Mouse (Mus musculus) gastrocnemius, postnatal 4 days (tissue): ENCODE results near the gene Nos1ap. TPM values are rescaled to one million over a fixed set of nuclear protein-coding genes. Genes with fewer than 3 reads are reported as not detected.

ENCODE experiments used
- DNase-seq, 2 experiments: peaks; one replicate each; pipeline ENCODE4 v3.0.0; 2021 to 2022; ENCODE audit warnings: low spot score in 2 of 2, mixed read lengths in 2 of 2
- total RNA-seq, 2 experiments: library from RNA; stranded (reverse); gene quantifications; 2 replicates each; pipeline ENCODE4 v1.2.3; 2021

The Nos1ap gene
- total RNA-seq, 2 experiments from 2014 or later: 4.8 to 4.9 TPM

DNA sequence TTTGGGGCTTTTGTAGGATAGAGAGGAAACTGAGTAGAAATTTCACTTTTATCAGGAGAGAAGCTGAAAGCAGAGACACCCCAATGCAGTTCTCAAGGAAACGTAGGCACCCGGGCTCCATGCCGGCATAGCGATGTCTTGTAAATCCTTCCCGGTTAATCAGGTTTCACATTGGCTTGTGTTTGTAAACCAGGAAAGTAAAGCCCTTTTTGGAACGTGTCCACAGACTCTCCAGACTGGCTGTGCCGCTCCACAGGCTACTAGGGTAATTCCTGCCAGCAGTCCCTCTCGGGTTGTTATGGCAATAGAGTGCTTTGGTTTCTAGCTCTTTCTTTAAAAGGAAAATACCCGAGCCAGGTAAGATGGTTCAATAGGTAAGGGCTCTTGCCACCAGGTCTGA, 40.6 kb downstream of the Nos1ap start:
- peak in 1 of 2 experiments; percentile 23 for DNase-seq

DNA sequence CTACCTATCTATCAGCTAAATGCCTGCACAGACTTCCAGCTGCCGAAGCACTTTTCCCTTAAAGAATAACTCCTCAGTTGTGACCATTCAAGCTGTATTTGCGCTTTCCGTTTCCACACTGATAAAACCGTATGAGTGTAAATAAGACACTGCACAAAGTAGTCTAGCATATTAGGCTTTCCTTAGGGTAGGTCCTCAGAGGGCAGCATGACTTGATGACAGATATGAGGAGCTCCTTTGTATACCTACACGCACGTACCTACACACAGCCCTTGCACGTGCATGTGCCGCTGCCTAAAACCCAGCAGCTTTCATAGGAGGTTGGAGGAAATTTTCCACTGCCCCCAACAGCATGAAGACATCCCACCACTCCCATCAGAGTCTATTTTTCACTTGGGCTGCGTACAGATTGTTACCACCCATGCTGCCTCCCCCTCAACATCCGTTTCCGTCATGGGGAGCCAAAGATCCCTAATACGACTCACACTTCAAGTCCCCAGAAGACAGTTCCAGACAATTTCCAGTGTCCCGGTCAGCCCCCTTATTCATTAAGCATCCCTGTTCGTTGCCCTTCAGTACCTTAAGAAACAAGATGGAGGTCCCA, 41.4 kb downstream of the Nos1ap start:
- no peak for DNase-seq

DNA sequence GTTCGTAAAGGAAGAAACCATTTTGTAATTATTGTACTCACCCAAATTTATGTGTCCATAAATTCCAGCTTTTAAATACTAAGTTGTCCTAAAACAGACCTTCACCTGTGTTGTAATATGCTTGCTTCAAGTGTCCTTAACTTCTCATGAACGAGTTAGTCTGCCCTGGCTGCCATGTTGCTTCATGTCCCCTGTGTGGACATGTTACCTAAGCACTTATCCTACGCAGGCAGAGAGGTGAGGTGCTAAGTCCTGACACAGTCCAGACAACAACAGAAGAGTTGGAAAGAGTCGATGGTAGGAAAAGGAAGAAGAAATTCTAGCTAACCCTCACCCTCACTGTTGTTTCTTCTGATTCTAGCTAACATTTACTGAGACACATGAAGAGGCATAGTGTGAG, 43.4 kb downstream of the Nos1ap start:
- no peak for DNase-seq

DNA sequence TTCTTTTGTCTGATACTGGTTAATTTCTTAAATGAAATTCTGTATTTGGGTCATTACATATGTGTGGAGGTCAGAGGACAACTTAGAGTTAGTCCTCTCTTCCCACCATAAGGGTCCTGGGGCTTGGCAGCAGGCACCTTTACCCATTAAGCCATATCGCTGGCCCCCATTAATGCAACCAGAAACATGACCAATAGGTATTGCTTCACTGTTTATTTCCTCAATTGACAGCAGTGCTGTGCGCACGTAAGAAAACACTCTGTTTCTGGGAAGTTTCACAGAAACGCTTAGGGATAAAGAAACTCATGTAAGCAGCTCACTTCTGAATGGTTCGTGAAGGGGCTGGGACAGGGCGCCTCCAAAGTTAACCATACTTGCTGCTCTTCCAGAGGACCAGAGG, 44.4 kb downstream of the Nos1ap start:
- no peak for DNase-seq

DNA sequence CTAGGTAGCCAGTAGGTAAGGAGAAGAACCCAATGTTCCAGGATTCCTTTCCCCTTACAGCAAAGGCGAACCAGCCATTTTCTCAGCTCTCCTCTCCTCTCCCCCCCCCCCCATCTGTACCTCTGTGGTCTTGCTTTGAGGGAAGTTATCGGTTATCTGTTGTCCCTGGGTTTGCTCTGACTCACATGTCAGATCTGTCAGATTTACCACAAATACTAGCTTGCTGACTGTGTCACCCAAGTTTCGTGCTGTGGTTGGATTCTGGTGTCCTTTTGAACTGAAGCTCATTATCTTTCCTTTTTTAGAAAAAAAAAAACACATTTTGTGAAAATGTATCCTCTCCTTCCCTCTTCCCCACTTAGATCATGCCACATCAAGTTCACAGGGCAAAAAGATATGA, 50.2 kb downstream of the Nos1ap start:
- DNase-seq: no peak

DNA sequence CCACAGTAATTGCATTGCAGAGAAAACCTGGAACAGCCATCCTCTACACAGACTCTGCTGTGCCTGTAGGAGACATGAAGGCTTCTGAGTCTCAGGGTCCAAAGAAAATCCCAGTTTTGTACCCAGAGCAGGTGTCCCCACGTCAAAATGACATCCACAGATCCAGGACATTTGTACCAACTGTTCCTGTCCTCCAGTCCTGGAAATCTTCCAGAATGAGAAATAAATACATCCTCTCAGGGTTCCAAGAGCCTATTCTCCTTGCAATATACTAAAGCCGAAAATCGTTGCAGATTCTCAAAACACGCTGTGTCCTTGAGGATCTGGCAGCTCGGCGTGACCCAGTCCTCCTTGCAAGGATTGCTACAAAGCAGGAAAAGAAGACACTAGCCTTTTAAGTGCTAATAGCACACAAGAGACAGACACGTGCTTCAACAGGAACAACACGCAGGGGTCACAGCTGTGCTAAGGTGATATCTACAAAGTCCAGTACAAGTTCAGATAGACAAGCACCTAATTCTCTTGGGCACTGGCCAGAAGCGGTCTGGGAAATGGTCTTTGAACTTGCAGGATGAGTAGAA, 51.1 kb downstream of the Nos1ap start:
- no peak for DNase-seq

DNA sequence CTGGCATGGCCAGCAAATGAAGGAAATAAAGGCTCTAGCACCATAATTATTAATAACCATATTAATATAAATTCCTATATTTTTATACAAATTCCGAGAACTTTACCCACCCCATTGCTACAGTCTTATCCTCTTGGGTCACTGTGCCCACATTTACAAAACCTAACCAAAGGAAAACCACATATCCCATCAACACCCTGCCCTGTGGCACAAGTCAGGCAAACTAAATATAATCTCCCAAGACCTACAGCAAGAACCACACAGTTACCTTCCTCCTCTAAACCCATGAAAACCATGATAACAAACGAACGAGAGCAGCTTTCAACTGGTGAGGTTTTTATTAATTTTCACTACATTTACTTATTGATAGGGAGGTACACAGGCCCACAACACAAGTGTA, 53.3 kb downstream of the Nos1ap start:
- DNase-seq: no peak

DNA sequence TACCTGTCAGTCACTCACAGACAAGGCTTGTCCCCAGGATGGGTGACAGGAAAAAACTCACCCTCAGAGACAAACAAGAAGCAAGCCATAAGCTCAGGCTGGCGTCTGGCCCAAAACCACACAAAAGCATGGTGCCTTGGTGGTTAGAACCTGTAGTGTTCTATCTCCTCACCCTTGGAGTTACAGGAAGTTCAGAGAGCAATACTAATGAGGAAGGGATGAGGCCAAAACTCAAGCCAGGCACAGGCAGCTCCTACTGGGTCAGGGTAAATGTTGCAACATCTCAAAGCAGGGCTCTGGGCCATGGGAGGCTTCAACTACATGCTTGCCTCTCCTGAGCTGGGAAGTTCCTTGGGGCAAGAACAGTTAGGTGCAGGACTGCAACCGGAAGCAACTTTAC, 54.4 kb downstream of the Nos1ap start:
- no peak for DNase-seq

DNA sequence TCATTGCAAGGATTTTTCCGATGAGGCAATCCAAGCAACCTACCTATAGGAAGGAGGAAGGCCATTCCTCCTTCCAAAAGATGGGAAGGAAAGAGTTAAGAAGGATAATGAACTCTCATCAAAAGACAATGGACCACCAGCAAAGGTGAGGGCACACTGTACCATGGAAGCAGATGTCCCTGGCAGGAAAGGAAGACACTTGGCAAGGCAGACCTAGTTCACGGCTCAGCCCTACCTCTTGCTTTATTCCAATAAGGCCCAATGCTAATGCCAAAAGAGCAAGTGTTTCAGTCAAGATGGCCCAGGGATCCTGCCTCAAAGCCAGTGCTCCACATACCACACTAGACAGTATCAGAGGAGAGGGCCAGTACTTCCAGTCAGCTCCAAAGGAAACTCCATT, 58.4 kb downstream of the Nos1ap start:
- no peak for DNase-seq

DNA sequence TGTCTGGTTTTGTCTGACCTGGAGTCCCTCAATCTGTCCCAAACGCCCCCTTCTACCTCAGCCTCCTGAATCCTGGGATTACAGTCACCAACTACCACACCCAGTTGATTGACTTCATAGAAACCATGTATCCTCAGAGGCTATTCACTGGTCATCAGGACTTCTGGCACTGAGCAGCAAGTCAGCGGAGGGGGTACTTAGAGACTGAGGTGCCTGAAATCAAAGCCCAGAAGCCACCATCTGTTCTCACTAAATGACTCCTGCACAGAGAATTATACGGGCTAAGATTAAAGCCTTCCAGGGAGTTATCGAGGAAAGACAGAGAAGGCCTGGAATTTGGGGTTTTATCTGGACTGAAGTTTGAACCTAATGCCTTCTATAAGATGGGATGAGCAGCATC, 59.2 kb downstream of the Nos1ap start:
- DNase-seq: no peak

DNA sequence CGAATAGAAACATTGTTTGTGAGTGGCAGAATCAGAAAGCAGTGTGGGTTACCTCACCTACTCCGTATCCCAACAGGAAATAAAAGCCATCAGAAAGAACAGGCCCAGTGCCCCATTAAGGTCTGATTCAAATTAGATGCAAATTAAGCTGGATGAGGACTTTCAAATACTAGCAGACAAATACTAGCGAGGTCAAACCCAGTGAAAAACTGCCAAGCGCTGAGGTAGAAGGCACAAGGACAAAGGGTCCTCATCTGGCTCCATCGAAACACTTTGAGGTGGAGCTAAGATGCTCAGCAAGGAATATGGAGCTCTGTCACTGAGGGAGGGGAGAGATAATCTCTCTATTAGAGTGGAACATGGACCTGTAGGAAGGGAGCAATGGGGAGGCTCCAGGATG, 66.8 kb downstream of the Nos1ap start:
- no peak for DNase-seq

DNA sequence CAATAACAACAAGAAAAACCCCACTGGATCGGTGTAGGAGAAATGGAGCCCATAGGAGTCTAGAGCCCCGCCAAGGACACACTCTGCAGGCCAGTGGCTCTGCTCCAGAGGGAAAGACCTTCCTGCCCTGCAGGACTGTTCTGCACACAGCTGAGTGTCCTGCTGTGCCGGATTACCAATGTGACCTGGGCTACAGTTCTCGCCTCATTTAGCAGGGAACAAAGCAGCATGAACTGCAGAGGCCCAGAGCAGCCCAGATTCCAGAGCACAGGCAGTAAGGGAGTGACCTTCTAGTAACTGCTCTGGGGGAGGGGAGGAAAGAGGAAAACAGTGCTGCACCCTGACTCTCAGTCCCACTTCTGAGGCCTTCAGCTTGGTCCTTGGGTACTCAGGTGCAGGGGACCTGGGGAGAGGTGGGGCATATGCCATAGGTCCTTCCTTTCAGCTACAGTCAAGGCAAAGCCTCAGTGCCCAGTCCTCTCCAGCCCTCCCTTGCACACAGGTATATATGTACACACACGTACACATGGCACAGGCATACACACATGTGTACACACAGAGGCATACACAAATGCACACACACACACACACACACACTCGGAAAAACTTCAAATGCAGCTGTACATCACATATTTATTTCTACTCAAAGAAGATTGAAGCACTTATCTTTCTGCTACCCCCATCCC, 68.0 kb downstream of the Nos1ap start:
- DNase-seq: no peak

DNA sequence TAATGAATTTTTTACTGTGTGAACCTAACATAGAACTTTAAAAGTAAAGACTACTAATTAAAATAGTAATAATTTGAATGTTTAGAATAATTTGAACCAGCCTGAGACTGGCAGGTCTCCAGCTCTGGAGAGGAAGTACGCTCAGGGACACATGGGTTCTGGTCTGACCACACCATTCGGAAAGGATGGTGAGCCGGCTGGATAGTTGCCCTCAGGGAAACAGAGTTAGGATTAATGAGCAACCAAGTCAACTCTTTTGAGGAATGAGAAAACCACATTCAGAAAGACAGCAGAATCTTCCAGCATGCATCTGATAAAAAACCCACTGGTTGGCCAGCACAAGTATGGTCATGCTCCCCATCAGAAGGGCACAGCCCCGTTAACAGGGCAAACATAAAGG, 69.5 kb downstream of the Nos1ap start:
- DNase-seq: no peak

DNA sequence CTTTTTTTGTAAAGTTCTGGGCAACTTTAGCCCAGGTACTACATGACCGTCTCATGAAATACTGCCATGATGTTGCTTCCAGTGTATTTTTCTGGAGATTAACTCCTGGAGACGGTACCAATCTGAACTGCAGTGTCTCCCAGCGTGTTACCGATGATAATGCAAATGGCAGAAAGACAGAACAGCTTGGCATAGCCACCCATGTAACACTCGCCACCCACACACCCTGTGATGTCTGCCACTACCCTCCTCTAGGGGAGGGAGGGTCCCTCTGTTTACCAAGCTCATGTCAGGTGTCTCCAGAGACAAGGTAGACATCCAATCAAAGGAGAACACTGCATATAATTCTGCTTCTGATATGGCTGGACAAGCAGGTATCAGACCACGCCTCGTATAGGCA, 70.0 kb downstream of the Nos1ap start:
- no peak for DNase-seq

DNA sequence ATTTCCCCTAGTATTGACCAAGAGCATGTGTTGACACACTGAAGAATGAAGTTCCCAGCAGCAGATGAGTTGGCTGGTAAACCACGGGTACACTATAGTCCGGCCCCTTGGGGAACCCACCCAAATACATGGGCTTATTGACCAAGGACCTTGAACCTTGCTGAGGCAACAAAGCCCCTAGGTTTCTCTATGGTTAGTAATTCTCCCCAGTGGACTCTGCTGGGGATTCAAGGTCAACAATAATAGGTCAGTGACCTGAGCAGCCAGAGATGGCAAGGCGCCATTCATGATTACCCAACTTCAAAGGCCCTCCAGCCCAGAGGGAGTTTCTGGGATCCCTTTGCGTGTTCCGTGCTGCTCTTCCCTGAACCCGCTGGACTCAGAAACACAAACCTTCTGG, 73.5 kb downstream of the Nos1ap start:
- DNase-seq: no peak

DNA sequence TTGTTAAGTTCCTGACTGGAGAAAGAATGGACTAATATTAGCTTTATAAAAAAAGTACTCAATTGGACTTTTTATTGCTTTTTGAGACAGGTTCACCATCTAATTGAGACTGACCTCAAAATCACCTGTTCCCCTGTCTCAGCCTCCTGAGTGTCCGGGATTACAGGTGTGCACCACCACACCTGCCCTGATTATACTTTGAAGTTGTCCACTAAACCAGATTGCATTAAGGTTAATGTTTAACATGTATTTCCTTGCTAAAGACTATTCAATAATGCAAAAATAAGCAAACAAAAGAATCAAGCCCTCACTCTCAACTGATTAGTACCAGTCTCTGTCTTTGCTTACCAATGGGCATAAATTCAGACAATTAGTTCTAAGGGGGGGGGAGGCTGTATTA, 74.2 kb downstream of the Nos1ap start:
- DNase-seq: no peak

DNA sequence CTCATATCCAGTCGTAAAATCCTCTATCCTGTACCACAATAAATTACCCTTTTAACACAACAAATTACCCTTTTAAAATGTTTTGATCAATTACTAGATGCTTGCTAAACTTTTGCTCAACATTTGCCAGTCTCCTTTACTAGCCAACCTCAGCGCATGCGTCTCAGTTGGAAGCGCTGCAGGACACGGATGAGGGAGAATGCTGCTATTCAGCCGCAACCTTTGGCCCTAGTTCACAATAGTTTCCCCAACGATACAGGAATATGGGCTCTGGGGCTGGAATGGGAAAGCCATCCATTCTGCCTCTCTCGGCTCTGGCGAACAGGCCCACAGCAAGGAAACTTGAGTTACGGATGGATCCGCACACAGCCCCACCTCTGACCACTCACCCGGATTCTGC, 75.4 kb downstream of the Nos1ap start:
- DNase-seq: no peak

DNA sequence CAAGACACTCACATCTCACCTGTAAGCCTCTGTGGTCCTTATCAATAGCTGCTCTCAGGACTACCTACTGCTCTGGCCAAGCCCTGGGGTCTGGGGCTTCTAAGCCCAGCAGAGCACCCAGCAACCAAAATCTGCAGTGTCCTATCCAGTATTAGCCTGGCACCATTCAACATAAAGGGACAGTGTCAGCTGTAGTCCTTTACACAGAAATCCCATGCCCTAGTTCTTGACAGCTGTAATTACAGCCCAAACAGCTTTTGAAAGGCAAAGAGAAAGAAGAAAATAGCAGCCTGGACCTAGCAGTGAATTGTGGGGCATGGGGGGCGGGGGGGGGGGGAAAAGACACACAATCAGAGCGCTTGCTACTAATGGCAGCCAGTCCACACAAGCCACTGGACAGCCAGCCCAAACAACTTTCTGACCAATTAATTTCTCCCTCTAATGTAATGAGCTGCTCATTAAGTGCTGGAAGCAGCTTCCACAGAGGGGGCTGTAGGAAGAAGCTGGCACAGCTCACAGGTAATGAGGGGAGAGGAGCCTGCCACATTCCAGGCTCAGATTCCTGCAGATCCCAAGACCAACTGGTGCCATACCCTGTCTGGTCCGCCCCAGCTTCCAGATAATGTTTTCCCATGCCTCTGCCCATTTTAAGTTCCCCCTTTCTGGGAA, 77.1 kb downstream of the Nos1ap start:
- no peak for DNase-seq

DNA sequence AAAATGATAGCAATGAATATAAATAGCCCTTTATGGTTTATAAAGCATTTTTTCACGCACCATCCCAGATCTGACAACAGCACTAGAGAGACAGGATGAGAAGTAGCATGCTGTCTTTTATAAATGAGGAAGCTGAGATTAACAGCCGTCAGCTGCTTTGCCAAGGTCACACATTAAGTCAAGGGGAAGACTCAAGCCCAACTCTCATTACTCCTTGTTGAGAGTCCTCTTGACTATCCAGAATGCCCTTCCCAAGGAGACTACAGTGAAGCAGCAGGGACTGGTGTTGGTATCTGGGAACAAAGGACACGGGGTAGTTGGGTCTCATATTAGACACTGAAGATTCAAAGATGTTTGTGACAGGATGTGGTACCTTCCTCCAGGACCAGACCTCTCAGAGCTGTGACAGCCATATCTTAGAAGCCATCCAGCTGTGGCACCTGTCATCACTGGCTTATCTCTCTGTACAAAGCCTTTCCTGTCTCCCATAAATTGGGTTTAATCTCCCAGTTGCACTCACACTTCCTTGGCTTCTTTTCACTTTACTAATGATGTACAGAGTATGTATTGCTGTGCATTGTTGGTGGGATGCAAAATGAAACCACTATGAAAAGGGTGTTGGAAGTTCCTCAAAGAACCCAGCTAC, 78.9 kb downstream of the Nos1ap start:
- no peak for DNase-seq

DNA sequence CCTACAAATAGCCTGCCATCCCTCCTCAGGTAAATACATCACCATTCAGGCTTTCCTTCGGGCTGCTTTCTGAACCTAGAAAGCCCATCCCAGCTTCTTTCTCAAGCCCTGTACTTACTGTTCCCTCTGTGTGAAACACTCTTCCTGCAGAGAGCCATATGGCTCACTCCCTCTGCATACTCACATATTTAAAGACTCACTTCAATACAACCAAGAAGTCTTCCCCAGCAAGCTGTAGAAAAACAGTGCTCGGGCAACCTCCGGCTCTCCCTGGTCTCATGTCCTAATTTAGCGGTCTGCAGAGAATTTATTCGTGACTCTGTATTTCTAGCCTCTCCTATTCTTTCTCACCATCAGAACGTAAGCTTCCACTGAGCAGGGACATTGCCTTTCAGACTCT, 83.4 kb downstream of the Nos1ap start:
- no peak for DNase-seq

DNA sequence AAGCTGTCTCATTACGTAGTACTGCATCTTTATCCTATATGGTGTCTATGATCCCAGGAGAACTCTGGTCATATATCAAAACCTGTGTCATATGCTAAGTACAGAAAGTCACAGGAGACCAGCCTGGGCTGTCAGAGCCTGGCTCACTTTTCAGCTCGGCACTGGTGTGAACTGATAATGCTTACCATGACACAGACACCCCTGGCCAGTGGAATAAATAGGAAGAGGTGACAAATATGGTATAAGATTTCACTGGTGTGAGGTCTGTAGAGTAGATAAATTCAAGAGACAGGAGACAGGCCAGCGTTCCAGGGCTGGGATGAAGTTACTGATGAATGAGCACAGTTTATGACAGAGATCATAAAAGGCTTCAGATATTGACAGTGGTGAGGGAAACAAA, 84.6 kb downstream of the Nos1ap start:
- DNase-seq: no peak

DNA sequence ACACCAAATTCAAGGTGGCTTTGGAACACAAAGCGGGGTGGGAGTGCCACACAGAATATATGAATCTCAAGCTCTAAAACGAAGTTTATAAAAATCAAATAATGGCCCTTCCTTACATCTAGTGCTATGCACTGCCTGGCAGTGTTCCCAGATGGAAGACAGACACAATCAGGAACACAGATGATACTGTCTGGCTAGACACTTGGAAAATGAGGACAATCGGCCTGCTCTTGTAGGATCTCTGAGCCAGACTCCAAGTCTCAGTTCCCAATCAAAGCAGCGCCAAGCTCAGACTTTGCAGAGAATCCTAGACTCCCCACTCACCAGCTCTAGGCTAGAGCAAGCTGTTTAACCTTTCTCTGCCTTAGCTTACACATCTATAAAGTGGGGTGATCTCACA, 85.3 kb downstream of the Nos1ap start:
- DNase-seq: no peak
